ENCODE assay signal across 8 mouse cellular contexts in genomic region chr6:124375435-124375884, GRCm38 (mm10). TPM values are rescaled to one million over a fixed set of nuclear protein-coding genes. Genes with fewer than 3 reads are reported as not detected.
DNase-seq lines count a peak whose midpoint lies in the region; ATAC-seq lines count a peak whose summit lies in the region.

No protein-coding gene starts in this region.

- no peak overlapping the region for H3K4me3 ChIP-seq in embryonic facial prominence, embryonic 14.5 days (ENCODE audit: low read depth, low read length)
- no peak overlapping the region for H3K4me3 ChIP-seq in embryonic facial prominence, embryonic 10.5 days
- no peak overlapping the region for H3K4me3 ChIP-seq in heart, embryonic 16.5 days (ENCODE audit: low read length)
- no peak overlapping the region for H3K4me3 ChIP-seq in lung, embryonic 16.5 days (ENCODE audit: low read length)
- no peak overlapping the region for H3K4me3 ChIP-seq in stomach, embryonic 16.5 days (replicated peaks; ENCODE audit: low read length)

- no peaks in the 10 kb centered on the region for H3K27me3 ChIP-seq in embryonic facial prominence, embryonic 14.5 days (replicated peaks; ENCODE audit: control insufficient read depth, insufficient read depth, low read length)
- no peaks in the 10 kb centered on the region for H3K27me3 ChIP-seq in embryonic facial prominence, embryonic 10.5 days (replicated peaks; ENCODE audit: low read depth, poor library complexity, severe bottlenecking)
- H3K27me3 ChIP-seq in heart, embryonic 16.5 days (ENCODE audit: control insufficient read depth, insufficient read depth, low read length): no peaks in the 10 kb centered on the region
- no peaks in the 10 kb centered on the region for H3K27me3 ChIP-seq in lung, embryonic 16.5 days (ENCODE audit: control insufficient read depth, insufficient read depth, low read depth, low read length)
- no peaks in the 10 kb centered on the region for H3K27me3 ChIP-seq in stomach, embryonic 16.5 days (ENCODE audit: control insufficient read depth, insufficient read depth, low read length)

- intact Hi-C loops in left cerebral cortex, postnatal 14 days (cut with DNase I): loop anchor here (5.0 to 10.0 kb wide), 4 partner anchors 443 to 1481 kb away; no protein-coding TSS in a partner anchor

- no peaks in the 10 kb centered on the region for H3K36me3 ChIP-seq in embryonic facial prominence, embryonic 14.5 days (ENCODE audit: control insufficient read depth, insufficient read depth, low read length)
- no peaks in the 10 kb centered on the region for H3K36me3 ChIP-seq in embryonic facial prominence, embryonic 10.5 days (replicated peaks)
- no peaks in the 10 kb centered on the region for H3K36me3 ChIP-seq in heart, embryonic 16.5 days (ENCODE audit: control insufficient read depth, insufficient read depth)
- H3K36me3 ChIP-seq in lung, embryonic 16.5 days (ENCODE audit: control insufficient read depth, insufficient read depth, low read length): no peaks in the 10 kb centered on the region
- H3K36me3 ChIP-seq in stomach, embryonic 16.5 days (ENCODE audit: control insufficient read depth, insufficient read depth, low read length): no peaks in the 10 kb centered on the region

- WGBS in embryonic facial prominence, embryonic 14.5 days: 83% methylated on average over 11 of the region's 11 CpGs
- WGBS in embryonic facial prominence, embryonic 10.5 days: 88% methylated on average over 11 of the region's 11 CpGs
- WGBS in heart, embryonic 16.5 days: 52% methylated on average over 11 of the region's 11 CpGs
- WGBS in lung, embryonic 16.5 days: 62% methylated on average over 11 of the region's 11 CpGs
- WGBS in stomach, embryonic 16.5 days: 68% methylated on average over 11 of the region's 11 CpGs

- ATAC-seq in embryonic facial prominence, embryonic 14.5 days (ENCODE audit: low read depth): no peak
- ATAC-seq in heart, embryonic 16.5 days (replicated peaks; ENCODE audit: extremely low read depth, insufficient read depth, low FRiP score): peak; percentile 58
- ATAC-seq in lung, embryonic 16.5 days (ENCODE audit: low read depth): peak; percentile 56
- peak; percentile 53 for ATAC-seq in stomach, embryonic 16.5 days (ENCODE audit: insufficient read depth, low FRiP score)

- H3K27ac ChIP-seq in embryonic facial prominence, embryonic 14.5 days (replicated peaks; ENCODE audit: low read depth, low read length): no peak overlapping the region
- H3K27ac ChIP-seq in embryonic facial prominence, embryonic 10.5 days (replicated peaks): no peak overlapping the region
- peak overlapping the region; percentile 53 for H3K27ac ChIP-seq in heart, embryonic 16.5 days (ENCODE audit: low read length)
- H3K27ac ChIP-seq in lung, embryonic 16.5 days (ENCODE audit: low read length): no peak overlapping the region
- no peak overlapping the region for H3K27ac ChIP-seq in stomach, embryonic 16.5 days (ENCODE audit: low read length)

- no peak overlapping the region for H3K9ac ChIP-seq in embryonic facial prominence, embryonic 14.5 days (ENCODE audit: low read depth, low read length)
- H3K9ac ChIP-seq in heart, embryonic 16.5 days (ENCODE audit: low read length): no peak overlapping the region
- H3K9ac ChIP-seq in lung, embryonic 16.5 days (ENCODE audit: low read length): no peak overlapping the region
- H3K9ac ChIP-seq in stomach, embryonic 16.5 days (ENCODE audit: low read length): no peak overlapping the region

- H3K4me1 ChIP-seq in embryonic facial prominence, embryonic 14.5 days (ENCODE audit: control insufficient read depth, insufficient read depth, low read length): no peaks in the 10 kb centered on the region
- H3K4me1 ChIP-seq in embryonic facial prominence, embryonic 10.5 days: peaks cover 4% of the 10 kb centered on the region; the same call in 1 of the 2 replicates
- H3K4me1 ChIP-seq in heart, embryonic 16.5 days (ENCODE audit: control insufficient read depth, insufficient read depth, low read length): no peaks in the 10 kb centered on the region
- no peaks in the 10 kb centered on the region for H3K4me1 ChIP-seq in lung, embryonic 16.5 days (replicated peaks; ENCODE audit: control insufficient read depth, insufficient read depth, low read length)
- H3K4me1 ChIP-seq in stomach, embryonic 16.5 days (ENCODE audit: control insufficient read depth, insufficient read depth, low read length): no peaks in the 10 kb centered on the region

- no peaks in the 10 kb centered on the region for H3K9me3 ChIP-seq in embryonic facial prominence, embryonic 14.5 days (ENCODE audit: control insufficient read depth, low read length)
- H3K9me3 ChIP-seq in embryonic facial prominence, embryonic 10.5 days: no peaks in the 10 kb centered on the region
- no peaks in the 10 kb centered on the region for H3K9me3 ChIP-seq in heart, embryonic 16.5 days (replicated peaks; ENCODE audit: control insufficient read depth, low read length)
- H3K9me3 ChIP-seq in lung, embryonic 16.5 days (ENCODE audit: control insufficient read depth, low read length): no peaks in the 10 kb centered on the region
- no peaks in the 10 kb centered on the region for H3K9me3 ChIP-seq in stomach, embryonic 16.5 days (replicated peaks; ENCODE audit: control insufficient read depth, low read length)

- peak; percentile 29 for DNase-seq in embryonic facial prominence, embryonic 14.5 days (ENCODE audit: low spot score)
- no peak for DNase-seq in embryonic facial prominence, embryonic 10.5 days (ENCODE audit: low spot score)
- no peak for DNase-seq in retina, embryonic 14.5 days (ENCODE audit: low spot score)
- no peak for DNase-seq in left cerebral cortex, postnatal 14 days (ENCODE audit: low spot score in 2 of 2)
- DNase-seq in cerebellum, postnatal 10 days: no peak

- H3K4me2 ChIP-seq in embryonic facial prominence, embryonic 14.5 days (ENCODE audit: low read depth, low read length): no peak overlapping the region
- no peak overlapping the region for H3K4me2 ChIP-seq in heart, embryonic 16.5 days (ENCODE audit: low read depth, low read length)
- H3K4me2 ChIP-seq in lung, embryonic 16.5 days (ENCODE audit: low read depth, low read length): no peak overlapping the region
- H3K4me2 ChIP-seq in stomach, embryonic 16.5 days (ENCODE audit: low read depth, low read length): no peak overlapping the region

RNA-seq across cellular contexts. Expression of gene Pex5, which starts 39.4 kb away (rescaled TPM):
- polyA plus RNA-seq in embryonic facial prominence, embryonic 14.5 days (2014; fragmentation: Nextera tagmentation; extraction: Ambion mirVana): 38.6 and 43.6 TPM in 2 replicates
- 43.3 and 44.9 TPM in 2 replicates for polyA plus RNA-seq in embryonic facial prominence, embryonic 10.5 days (2016; fragmentation: Nextera tagmentation; extraction: Ambion mirVana)
- polyA plus RNA-seq in heart, embryonic 16.5 days (2015; fragmentation: Nextera tagmentation; extraction: Ambion mirVana): 28.8 and 31.6 TPM in 2 replicates
- polyA plus RNA-seq in lung, embryonic 16.5 days (2015; fragmentation: Nextera tagmentation; extraction: Ambion mirVana): 39.9 and 40.2 TPM in 2 replicates
- 43.1 and 45.6 TPM in 2 replicates for polyA plus RNA-seq in stomach, embryonic 16.5 days (2015; fragmentation: Nextera tagmentation; extraction: Ambion mirVana)
- 10 to 100 TPM; 78.8 to 80.2 TPM for total RNA-seq in left cerebral cortex, postnatal 14 days (2021)
